ENCODE assay signal across 20 mouse cellular contexts in genomic region chr1:157073592-157073991, GRCm38 (mm10). TPM values are rescaled to one million over a fixed set of nuclear protein-coding genes. Genes with fewer than 3 reads are reported as not detected.
DNase-seq lines count a peak whose midpoint lies in the region; ATAC-seq and TF ChIP-seq lines count a peak whose summit lies in the region.
"Had no signal": no experiment of that assay in that cellular context is flagged by ENCODE, and none has a peak within 500 bp of the region (broad histone marks: within the 10 kb centered on the region; RNA-seq: fewer than 3 reads in every experiment).

No protein-coding gene starts in this region.

- peak; percentile 71 for ATAC-seq in intestine, embryonic 14.5 days (replicated peaks; ENCODE audit: low FRiP score, low TSS enrichment, low read depth)
- no peak for ATAC-seq in intestine, postnatal 0 days
- no peak for ATAC-seq in stomach, embryonic 15.5 days (ENCODE audit: insufficient read depth, low FRiP score, low read depth)
- ATAC-seq: inflammation-experienced regulatory T-cells, adult 6 months had no signal

- no peak for TF ChIP-seq CTCF in intestine, postnatal 0 days (IDR thresholded peaks at IDR 0.05; ENCODE audit: low read depth)
- TF ChIP-seq CTCF in lung, adult 2 months (IDR thresholded peaks at IDR 0.05; ENCODE audit: insufficient read depth, low read length): no peak

- H3K9ac ChIP-seq in intestine, embryonic 14.5 days (ENCODE audit: low read length): no peak overlapping the region
- no peak overlapping the region for H3K9ac ChIP-seq in intestine, postnatal 0 days (ENCODE audit: low read depth, low read length)
- H3K9ac ChIP-seq in stomach, embryonic 15.5 days: no peak overlapping the region
- H3K9ac ChIP-seq: lung, embryonic 14.5 days had no signal

- WGBS in intestine, embryonic 14.5 days: 20% methylated on average over 4 of the region's 4 CpGs
- WGBS in intestine, postnatal 0 days: 12% methylated on average over 4 of the region's 4 CpGs
- WGBS in lung, adult 2 months: 30% methylated on average over 4 of the region's 4 CpGs
- WGBS in stomach, embryonic 15.5 days: 16% methylated on average over 4 of the region's 4 CpGs

- H3K4me1 ChIP-seq in intestine, embryonic 14.5 days (replicated peaks; ENCODE audit: control insufficient read depth, insufficient read depth, low read length): 0 out of 2 replicates have a peak, but pooled peaks cover 3% of the 10 kb centered on the region
- H3K4me1 ChIP-seq in intestine, postnatal 0 days (replicated peaks; ENCODE audit: control insufficient read depth, insufficient read depth, low read length): no peaks in the 10 kb centered on the region
- no peaks in the 10 kb centered on the region for H3K4me1 ChIP-seq in lung, adult 2 months (ENCODE audit: control insufficient read depth, insufficient read depth, low read length)
- peaks cover 8% of the 10 kb centered on the region; the same call in 1 of the 2 replicates for H3K4me1 ChIP-seq in stomach, embryonic 15.5 days

- no peaks in the 10 kb centered on the region for H3K36me3 ChIP-seq in intestine, embryonic 14.5 days (ENCODE audit: control insufficient read depth, insufficient read depth, low read length)
- no peaks in the 10 kb centered on the region for H3K36me3 ChIP-seq in intestine, postnatal 0 days (ENCODE audit: control insufficient read depth, insufficient read depth)
- no peaks in the 10 kb centered on the region for H3K36me3 ChIP-seq in stomach, embryonic 15.5 days
- H3K36me3 ChIP-seq: G1E had no signal

- no peak overlapping the region for H3K4me3 ChIP-seq in intestine, embryonic 14.5 days (ENCODE audit: low read depth, low read length)
- H3K4me3 ChIP-seq in intestine, postnatal 0 days (ENCODE audit: low read depth, low read length): no peak overlapping the region
- no peak overlapping the region for H3K4me3 ChIP-seq in lung, adult 2 months (replicated peaks; ENCODE audit: extremely low read depth, low read depth, low read length)
- no peak overlapping the region for H3K4me3 ChIP-seq in stomach, embryonic 15.5 days (replicated peaks)
- H3K4me3 ChIP-seq: erythroblast, embryonic 14.5 days had no signal

- intact Hi-C loops in left cerebral cortex, postnatal 25 days (cut with DNase I): loop anchor here (5.0 kb wide), 1 partner anchor 76 kb away; no protein-coding TSS in a partner anchor

- H3K4me2 ChIP-seq in intestine, embryonic 14.5 days (ENCODE audit: low read length): no peak overlapping the region
- H3K4me2 ChIP-seq in intestine, postnatal 0 days (replicated peaks; ENCODE audit: low read depth): no peak overlapping the region
- H3K4me2 ChIP-seq in stomach, embryonic 15.5 days: no peak overlapping the region
- H3K4me2 ChIP-seq: lung, embryonic 14.5 days had no signal

- peak overlapping the region; percentile 11; the same call in 1 of the 2 replicates for H3K27ac ChIP-seq in intestine, embryonic 14.5 days (ENCODE audit: low read depth)
- no peak overlapping the region for H3K27ac ChIP-seq in intestine, postnatal 0 days (ENCODE audit: low read depth, low read length)
- H3K27ac ChIP-seq in stomach, embryonic 15.5 days: peak overlapping the region; percentile 45; the same call in 1 of the 2 replicates

- no peaks in the 10 kb centered on the region for H3K9me3 ChIP-seq in intestine, embryonic 14.5 days (ENCODE audit: control insufficient read depth, low read length)
- no peaks in the 10 kb centered on the region for H3K9me3 ChIP-seq in intestine, postnatal 0 days (ENCODE audit: control insufficient read depth)
- H3K9me3 ChIP-seq in stomach, embryonic 15.5 days: no peaks in the 10 kb centered on the region
- H3K9me3 ChIP-seq: G1E had no signal

- no peaks in the 10 kb centered on the region for H3K27me3 ChIP-seq in intestine, embryonic 14.5 days (replicated peaks; ENCODE audit: control insufficient read depth, insufficient read depth, low read length)
- no peaks in the 10 kb centered on the region for H3K27me3 ChIP-seq in intestine, postnatal 0 days (replicated peaks; ENCODE audit: control insufficient read depth, insufficient read depth, low read length)
- H3K27me3 ChIP-seq in stomach, embryonic 15.5 days (replicated peaks): no peaks in the 10 kb centered on the region

- no peak for DNase-seq in intestine, embryonic 14.5 days (ENCODE audit: low spot score)
- peak; percentile 27 for DNase-seq in lung, postnatal 10 days
- DNase-seq in lung, adult 2 months: no peak
- peak; percentile 33 for DNase-seq in adrenal gland, postnatal 25 days
- DNase-seq in ovary, adult 18-20 months (ENCODE audit: low spot score): no peak
- no peak for DNase-seq in left cerebral cortex, postnatal 25 days (ENCODE audit: low spot score in 2 of 2)
- DNase-seq: cerebellum, adult 8-10 months; embryo, embryonic 11 days; gastrocnemius, postnatal 14 days; left cerebral cortex, postnatal 4 days; lung, embryonic 14.5 days; right cerebral cortex, postnatal 14 days had no signal

- no peak for TF ChIP-seq POLR2A in lung, adult 2 months (IDR thresholded peaks at IDR 0.05; ENCODE audit: borderline replicate concordance, extremely low read depth, low read depth, low read length)

RNA-seq across cellular contexts. Expression of gene Tex35, which starts 34.9 kb away (rescaled TPM):
- polyA plus RNA-seq in intestine, embryonic 14.5 days (2014; fragmentation: Nextera tagmentation; extraction: Ambion mirVana): not detected in 2 replicates
- not detected in 2 replicates for polyA plus RNA-seq in intestine, postnatal 0 days (2015; fragmentation: Nextera tagmentation; extraction: Ambion mirVana)
- 0.15 TPM in 1 of 2 replicates, not detected in the other for polyA plus RNA-seq in lung, adult 2 months (2012; rRNA removed)
- not detected in 2 replicates for total RNA-seq in adrenal gland, postnatal 25 days (2021)
- polyA plus RNA-seq in stomach, embryonic 15.5 days (2015; fragmentation: Nextera tagmentation; extraction: Ambion mirVana): not detected in 2 replicates
- not detected for total RNA-seq in left cerebral cortex, postnatal 25 days (2021)
- total RNA-seq: G1E; gastrocnemius, postnatal 14 days; heart, postnatal 25 days; layer of hippocampus, postnatal 10 days had no signal
- polyA plus RNA-seq: C2C12; erythroblast, embryonic 14.5 days; G1E; lung, embryonic 14.5 days had no signal

Comparison
In these comparisons a context has a peak if more than half of its experiments do, and no peak if none do; other contexts are left out.
1. DNase-seq: peak in lung, postnatal 10 days (single experiment) and adrenal gland, postnatal 25 days (single experiment); none in intestine, embryonic 14.5 days (single experiment), lung, adult 2 months (single experiment), ovary, adult 18-20 months (single experiment) and left cerebral cortex, postnatal 25 days (0 of 2).